Mouse (Mus musculus): Measurements from ENCODE around the gene Orai2.

- TF ChIP-seq POLR2A (IDR thresholded peaks at IDR 0.05; ENCODE audit: low read depth, low read length) (no peak), CTCF (IDR thresholded peaks at IDR 0.05; ENCODE audit: extremely low read depth, insufficient read depth, insufficient read length, insufficient replicate concordance) (no peak)
These were observed 2.4 kb upstream of the Orai2 start for GRCm38 (mm10) chr5:136172939-136173338.
